Mouse (Mus musculus) frontal cortex, postnatal 10 days (tissue): ENCODE data around the gene Itsn1.

ENCODE experiments used
- DNase-seq, 2 experiments: peaks; one replicate each; pipeline ENCODE4 v3.0.0; 2022; ENCODE audit warnings: low spot score in 2 of 2, mixed read lengths in 1 of 2

The Itsn1 gene

DNA sequence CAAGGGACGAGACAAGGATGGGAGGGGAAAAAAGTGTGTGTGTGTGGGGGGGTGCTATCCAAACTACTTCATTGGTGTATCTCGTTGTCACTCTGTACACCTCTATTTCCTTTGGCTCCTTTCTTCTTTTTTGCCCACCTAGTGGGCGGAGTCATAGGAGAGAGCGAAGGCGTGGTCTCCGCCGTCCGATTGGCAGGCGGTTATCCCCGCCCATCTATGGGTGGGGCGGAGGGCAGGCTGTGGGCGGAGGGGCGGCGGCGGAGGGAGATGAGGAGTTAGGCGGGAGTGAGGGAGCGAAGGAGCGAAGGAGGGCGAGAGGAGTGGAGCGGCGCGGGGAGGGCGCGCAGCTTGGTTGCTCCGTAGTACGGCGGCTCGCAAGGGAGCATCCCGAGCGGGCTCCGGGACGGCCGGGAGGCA lies at the start of gene Itsn1:
Itsn1 (plus strand) TSS at position 216 of the 417 bp plus-strand sequence.
- peak; percentile 98 for DNase-seq

DNA sequence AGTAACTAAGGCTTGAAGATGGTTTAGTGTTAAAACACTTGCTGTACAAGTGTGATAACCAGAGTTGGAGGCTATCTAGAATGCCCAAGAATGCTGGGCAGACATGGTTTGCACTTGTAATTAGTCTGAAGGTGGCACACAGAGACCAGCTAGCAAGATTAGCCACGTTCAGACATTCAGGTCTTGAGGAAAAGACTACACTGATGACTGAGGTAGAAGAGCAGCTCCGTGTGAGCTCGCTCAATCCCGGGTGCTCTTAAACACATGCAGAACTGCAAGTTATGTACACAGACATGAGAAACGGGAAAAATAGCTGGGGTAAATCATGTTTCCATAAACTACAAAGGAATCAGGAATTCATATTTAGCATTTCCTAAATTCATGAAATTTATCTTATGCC lies 48.4 kb upstream of the Itsn1 start:
- DNase-seq, result no peak

DNA sequence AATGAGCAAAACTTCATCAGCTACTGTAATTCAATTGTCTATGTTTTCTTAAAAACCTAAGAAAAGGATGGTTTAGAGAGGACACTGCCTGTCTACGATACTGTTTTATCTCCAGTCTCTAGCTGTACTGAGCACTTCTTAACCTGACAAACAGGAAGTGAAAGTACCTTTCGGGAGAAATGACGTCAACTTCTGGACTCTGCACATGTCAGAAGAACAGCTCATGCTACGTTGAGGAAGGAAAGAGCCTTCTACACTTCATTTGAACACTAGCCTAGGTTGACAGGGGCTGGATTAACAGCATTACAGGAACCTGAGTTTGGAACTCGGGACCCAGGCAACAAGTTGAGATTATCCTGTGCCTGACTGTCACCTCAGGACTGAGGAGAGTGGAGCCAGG lies 43.6 kb upstream of the Itsn1 start:
- DNase-seq, result no peak

DNA sequence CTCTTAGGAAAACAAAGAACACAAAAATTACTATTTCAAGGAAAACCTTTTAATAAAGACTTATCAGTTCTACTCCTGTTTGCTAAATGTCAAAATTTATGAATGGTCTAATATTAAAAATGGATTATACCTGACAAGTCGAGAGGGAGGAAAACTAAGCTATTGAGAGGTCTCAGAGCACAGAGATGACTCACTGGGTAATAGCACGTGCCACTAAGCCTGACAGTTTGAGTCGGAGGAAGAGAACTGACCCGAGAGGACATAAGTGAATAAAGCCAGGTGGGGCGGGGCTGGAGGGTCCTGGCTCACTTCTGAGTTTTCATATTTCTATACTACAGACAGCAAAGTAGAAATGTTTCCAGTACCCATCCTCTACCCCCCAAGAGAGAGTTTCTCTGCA lies 42.7 kb upstream of the Itsn1 start:
- no peak for DNase-seq

DNA sequence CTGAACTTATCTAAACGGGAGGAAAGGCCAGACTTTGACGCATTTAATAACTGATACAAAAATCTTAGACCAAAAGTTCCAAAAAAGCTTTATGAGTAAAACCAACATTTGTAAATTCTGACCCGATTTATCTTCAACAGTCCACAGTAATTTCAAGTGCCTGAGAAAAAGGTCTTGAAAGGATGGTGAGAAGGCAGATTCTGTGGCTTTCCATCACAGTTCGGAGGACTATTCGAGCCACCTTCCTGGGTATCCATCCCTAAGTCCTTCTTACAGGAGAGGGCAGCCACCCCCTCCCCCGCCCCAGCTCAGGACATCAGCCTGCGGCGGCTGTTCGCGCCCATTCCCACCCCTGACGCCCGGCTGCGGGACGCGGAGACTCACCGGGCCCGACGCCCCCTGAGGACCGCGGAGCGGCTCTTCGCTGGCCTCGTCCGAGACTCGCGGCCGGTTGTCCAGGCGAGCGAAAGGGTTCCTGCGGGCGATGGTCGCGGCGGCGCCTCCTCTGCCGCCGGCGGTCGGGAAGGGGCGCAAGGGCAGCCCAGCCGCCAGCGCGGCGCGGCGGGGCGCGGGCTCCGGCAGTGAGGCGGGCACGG lies 41.0 kb upstream of the Itsn1 start:
- DNase-seq, result no peak

DNA sequence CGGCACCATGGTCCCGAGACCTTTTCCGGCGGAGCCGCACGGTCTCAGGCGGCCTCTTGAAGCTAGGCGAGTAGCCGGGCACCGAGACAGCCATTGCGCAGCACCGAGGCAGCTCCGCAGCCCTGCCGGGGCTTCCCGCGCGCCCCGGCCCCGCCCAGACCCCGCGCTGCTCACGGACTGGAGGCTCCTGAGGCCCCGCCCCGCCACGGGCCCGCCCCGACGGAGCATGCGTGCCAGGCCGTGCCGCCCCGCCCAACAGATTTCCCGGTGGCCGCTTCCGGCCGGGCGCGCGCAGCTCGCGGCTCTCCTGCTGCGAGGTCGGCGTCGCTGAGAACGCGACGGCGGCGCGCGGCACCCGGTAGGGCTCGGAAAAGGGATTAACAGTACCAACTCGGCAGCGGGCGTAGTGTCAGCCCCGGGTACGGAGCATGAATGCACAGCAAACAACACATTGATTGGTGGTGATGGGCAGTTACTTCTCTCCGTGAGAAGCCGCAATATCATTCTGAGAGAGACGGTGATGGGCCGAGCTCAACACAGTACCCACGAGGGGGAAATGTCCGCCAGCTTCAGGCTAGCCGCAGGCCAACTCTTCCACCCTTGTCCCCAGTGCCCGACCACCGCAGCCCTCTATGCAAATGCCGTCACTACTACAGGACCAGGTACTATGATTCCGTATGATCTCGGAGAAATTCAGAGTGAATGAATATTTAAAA lies 40.3 kb upstream of the Itsn1 start, which contains the start of gene Donson:
Donson (minus strand) TSS at position 152 of the 716 bp plus-strand sequence.
- peak; percentile 89 to 93 for DNase-seq

DNA sequence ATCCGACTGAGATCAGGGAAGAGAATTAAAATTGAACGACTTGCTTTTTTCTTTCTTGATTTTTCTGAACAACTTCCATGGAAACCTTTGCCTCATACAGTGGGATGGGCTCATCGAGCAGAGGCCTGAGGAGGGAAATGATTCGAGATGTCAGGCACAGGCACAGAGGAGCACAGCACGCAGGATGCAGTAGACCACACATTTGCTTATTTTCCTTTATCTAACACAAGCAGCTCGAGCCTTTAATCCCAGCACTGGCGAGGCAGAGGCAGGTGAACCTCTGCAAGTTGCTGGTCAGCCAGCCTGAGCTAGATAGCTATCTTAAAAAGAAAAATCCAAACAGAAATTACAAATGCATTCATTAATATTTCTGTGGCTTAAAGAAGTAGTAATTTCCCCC lies 39.3 kb upstream of the Itsn1 start:
- no peak for DNase-seq

DNA sequence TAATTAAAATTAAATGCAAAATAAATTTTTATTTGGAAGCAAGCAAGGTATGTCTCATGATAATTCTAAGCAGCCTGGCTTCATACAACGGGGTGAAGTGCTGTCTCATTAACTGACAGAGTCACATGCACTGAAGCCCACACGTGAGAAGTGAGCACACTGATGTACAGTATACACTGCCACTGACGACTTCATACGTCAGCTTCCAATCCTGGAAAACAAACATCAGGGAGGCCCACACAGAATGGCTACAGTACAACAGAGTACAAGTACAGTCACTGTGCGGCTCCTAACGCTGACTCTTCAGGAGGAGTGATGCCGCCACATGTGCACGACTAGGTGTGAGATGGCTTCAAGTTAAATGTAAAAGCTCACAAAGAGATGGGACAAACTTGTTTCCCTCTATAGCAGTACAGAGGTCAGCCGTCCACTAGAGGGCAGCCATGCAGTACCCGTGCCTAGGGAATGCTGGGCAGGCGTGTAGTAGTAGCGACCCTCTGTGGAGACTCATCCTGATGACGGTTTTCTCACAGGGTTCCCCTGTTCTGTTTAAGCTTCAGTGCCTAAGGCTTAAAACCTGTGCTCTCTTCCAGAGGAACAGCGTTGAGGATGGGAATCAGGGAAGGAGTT lies 34.5 kb upstream of the Itsn1 start:
- peak; percentile 49 to 53 for DNase-seq

DNA sequence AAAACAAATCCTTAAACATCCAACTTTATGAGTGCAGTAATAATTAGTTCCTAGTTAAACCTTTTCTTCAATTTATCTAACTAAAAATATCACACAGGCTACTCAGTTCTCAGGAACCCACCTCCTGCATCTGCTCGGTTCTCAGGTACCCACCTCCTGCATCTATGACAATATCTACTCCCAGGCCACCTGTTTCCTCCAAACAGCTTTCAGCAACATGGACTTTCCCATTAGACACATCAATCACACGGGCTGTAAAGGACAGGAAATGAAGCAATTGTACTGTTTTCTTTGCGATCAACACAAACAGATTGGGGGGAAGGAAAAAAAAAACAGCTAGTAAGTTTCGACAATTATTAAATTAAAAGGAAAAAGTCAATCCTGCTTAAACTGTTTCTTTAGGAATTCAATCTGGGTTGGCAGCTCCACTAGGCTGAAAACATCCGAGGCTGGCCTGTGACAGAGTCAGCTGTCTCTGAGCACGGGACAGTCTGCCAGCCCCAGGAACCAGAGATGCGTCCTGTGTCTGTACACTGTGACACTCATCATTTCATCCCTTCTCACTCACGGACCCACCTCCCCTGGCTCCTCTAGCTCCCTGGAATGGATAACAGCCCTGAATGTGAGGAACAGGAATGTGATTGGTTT lies 33.8 kb upstream of the Itsn1 start:
- no peak for DNase-seq

DNA sequence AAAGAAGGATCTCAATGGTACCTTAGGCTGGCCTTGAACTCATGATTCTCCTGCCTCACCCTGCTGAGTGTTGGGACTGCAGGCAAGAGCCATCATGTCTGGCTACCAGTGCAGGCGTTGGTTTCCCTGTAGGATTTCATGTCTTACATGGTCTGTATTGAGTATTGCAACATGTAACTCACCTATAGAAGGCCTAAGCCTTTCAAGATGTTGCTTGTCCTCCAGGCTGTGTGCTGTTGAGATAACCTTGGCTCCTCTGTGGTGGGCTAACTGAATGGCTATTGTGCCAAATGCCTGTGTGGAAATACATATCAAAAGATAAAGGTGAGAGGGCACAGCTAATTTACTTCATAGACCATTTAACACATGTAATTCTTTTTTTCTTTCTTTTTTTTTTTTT lies 30.1 kb upstream of the Itsn1 start:
- DNase-seq, result no peak

DNA sequence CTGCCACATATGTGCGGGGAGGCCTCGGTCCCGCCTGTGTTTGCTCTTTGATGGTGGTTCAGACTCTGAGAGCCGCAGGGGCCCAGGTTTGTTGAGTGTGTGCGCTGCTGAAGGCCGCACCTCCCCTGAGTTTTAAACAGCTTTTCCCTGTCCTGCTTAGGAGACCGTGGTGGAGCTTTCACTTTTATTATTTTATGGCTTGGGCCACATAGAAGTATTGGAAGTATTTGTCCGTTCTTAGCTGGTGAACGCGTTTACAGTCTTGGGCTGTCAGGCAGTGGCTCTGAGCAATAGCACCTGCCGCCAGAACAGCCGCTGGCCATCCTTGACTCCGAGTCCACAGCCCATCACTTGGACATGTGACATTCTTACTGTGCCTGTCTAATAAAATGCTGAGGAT lies 27.2 kb upstream of the Itsn1 start:
- DNase-seq, result no peak

DNA sequence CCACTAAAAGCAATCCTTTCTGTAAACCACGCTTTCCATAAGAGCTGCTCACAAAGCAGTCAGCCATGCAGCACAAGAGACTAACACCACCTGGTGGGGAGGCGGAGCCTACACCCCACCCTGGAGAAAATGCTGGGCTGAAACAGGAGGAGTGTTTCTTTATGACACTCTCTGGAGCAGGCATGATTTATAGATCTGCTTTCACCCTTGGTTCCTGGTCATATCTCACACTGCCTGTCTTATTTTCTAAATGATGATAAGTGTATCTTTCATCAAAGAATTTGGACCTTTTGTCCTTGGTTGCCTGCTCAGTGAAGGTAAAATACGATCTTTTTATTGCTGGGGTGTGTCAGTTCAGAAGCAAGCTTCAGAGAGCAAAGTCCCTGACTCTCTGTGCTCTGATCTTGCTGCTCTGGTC lies 26.3 kb upstream of the Itsn1 start:
- DNase-seq, result no peak

DNA sequence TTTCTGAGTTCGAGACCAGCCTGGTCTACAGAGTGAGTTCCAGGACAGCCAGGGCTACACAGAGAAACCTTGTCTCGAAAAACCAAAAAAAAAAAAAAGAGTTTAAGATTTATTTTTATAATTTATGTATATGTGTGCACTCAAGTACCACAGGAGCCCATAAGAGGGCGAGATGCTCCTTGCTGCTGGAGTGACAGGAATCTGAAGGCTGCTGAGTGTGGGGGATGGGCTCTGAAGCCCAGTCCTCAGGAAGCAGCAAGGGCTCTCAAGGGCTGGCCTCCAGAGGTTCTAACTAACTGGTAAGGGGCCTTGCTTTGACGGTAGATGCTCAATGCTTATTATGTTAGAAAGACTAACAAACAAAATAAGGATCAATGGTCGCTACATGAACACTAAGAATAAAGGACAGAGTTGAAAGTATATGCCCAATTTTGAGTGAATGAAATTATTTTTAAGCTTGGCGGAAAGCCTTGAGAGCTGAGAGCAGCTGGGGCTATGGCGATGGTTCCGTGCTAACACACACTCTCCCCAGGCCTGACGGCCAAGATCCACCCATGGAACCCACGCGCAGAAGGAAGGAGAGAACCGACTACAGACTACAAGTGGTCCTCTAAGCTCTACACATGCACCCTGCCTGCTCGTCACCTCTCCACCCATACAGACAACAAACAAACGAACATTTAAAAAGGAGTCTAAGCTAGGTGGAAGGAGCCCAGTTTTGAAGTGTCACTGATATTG lies 24.3 kb upstream of the Itsn1 start:
- no peak for DNase-seq

DNA sequence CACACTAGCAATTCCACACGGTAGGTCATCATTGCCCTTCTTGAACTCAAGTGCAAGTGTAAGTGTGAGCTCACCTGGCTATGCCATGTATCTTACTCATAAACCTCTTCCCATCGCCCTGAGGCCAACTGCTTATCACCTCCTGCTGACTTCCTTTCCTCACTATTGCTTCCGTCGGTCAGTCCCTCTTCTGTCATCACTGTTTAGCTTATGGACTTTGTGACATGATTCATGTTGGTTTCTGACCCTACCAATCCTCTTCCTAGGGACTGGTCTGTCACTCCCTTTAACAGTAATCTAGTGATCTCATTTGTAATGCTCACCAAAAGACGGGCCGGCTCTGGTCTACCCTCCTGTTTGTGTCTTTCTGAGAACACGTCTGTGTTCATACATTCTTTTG lies 18.8 kb upstream of the Itsn1 start:
- no peak for DNase-seq

DNA sequence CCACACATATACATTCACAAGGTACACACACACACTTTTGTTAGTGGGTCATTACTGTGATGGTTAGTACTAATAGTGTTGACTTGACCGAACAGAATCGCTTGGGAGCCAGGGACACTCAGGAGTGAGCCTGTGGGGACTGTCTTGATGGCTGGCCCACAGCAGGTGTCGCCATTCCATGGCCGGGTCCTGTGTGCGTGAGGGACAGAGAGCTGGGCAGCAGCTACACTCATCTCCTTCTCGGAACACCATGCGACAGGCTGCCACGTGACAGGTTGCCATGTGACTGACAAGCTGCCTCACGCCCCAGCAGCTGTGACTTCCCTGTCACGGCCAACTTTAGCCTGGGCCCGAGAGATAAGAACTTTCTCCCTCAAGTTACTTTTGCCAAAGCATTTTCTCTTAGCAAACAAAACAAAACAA lies 12.1 kb upstream of the Itsn1 start:
- no peak for DNase-seq

DNA sequence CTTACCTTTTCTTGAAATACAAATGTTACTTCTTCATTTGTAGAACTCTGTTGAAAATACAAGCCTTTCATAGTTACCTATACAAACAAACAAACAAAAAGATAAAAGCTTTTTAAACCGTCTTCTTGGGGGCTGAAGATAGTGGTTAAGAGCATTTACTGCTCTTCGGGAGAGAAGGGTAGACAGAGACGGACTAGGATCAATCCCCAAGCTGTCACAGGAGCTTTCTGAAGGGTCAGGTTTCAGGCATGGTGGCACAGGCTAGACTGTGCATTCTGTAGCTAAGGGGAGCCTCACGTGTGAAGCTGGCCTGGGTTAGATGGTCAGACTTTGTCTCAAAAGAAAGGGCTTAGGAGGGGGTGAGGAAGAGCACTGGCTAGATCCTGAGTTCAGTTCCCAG lies 11.7 kb upstream of the Itsn1 start:
- no peak for DNase-seq

DNA sequence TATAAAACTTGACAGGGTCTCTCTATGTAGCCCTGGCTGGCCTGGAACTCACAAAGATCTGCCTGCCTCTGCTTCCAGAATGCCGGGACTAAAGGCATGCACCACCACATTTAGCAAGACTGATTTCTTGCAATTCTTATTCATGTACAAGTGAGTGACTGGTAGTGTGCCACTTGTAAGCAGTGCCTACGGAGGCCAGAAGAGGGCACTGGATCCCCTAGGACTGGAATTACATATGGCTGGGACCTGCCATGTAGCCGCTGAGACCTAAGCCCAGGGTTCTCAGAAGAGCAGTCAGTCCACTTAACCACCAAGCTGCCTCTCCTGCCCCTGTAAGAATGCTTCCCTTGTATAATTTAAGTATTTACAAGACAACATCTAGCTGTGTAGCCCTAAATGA lies 4.8 kb upstream of the Itsn1 start:
- DNase-seq, result no peak

DNA sequence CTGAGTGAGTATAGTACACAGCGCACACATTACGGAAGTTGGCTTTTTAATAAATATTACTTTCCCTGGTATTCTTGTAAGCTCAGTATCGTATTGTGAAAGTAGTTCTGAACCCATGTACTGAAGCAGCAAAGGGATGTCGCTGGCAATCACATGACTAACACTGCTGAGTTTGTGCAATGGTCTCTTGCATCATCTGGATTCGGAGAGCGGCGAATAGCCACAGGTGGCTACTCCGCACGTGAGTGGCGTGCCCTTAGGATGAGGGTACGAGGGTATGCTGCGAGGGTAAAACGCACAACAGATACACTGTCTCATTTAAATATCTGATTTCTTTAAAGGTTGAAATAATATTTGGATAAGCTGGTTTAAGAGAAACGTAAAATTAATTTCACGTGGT lies 1.6 kb upstream of the Itsn1 start:
- DNase-seq, result no peak

DNA sequence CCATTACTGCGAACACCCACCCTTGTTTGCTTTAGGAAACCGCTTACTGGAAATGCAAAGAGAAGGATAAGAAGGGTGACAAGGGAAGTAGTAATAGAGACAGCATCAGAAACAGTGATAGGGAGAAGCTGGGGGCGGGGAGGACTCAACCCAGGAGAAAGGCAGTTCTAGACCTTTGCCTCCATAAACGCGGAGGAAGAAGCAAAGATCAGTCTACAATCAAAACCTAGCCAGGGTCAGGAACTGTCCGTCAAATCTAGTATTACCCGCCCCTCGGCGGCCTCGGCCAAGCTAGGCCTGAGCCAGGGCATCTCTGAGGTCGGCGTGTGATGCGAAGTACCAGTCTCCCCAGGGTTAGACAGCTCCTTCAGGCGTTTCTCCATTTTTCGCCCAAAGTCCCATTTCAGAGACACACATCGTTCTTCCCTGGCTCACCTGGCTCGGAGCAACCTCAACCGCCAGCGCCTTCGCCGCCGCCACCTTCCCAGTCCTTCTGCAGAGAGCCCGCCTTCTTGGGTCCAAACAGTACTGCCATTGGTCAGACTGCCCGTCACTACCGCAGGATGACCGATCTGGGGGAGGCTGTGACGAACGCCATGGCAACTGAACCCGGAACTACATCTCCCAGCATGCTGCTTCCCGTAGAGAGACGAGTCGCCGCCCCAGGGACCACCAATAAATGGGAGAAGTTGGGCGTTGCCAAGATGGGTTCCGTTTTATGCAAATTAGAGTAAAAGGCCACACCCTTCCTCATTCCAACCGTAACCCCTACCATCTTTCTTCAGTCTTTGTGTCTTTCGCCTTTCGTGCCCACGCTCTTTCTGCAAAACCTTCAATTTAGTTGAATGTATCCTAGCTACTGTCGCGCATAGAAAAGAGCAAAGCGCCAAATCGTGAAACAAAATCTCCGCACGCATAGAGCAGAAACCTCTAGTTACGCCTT lies 687 bp upstream of the Itsn1 start, which contains the start of gene Cryzl1:
Cryzl1 (minus strand) TSS at position 853 of the 943 bp plus-strand sequence.
- DNase-seq, result peak; percentile 98 to 99

DNA sequence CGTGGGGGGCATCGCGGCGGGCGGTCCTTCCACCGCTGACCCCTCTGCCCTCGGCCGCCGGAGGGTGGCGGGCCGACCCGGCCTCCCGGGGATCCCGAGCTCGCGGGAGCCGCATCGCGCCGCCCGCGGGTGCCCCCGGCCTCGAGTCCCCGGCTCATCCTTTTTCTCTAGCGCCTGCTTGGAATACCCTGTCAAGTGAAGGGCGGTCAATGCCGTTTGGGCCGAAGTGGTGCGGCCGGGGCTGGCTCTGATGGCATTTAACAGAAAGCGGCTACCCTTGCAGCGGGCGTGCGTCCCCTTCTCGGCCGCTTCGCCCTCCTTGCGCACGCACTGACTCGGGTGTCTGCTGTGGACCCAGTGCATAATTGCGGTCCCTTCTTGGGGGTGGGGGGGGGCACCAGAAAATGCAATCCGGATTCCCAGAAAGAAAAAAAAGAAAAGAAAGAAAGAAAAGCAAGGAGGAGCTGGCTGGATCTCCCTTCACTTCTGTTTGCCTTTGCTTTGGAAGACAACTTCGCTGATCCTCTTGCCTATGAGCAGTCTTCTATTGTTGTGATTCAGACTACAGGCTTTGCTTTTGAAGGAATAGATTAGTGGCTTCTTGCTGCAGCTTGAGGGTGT lies 850 bp downstream of the Itsn1 start:
- peak; percentile 31 to 54 for DNase-seq
